Mouse (Mus musculus): Measurements from ENCODE around the gene Usp21. TPM values are rescaled to one million over a fixed set of nuclear protein-coding genes. Genes with fewer than 3 reads are reported as not detected.

The Usp21 gene
- polyA plus RNA-seq, 1 experiment, result 79.1 TPM

DNA sequence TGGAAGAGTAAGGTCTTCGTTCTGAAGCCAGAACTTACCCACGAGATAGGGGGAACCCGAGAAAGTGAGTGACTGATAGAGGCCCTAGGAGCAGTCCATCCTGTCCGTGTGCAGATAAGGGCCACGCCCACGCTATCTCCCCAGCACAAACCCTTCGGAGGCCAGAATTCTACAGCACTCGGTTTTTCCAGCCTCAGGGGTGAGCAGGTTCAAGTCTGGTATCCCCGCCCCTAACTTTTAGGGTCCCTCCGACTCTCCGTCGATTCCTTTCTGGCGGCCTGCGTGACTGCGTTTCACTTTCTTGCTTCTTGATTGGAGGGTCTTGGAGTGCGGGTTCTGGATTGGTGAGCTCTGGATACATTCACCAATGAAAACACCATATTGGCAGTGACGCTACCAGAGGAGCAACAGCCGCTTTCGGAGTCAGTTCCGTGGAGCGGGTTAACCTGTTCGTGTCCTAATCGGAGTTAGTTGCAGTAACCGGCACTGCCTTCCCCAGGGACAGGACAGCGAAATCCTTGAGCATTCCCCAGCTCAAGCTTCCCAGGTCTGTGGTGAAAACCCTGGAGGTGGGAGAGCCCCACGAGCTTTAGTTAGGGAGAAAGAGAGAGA lies 6.8 kb downstream of the Usp21 start, which contains the start of gene Ppox:
TSS of gene Ppox (minus strand) at position 271 of the 612 bp plus-strand sequence.
- Histone ChIP-seq H3K27ac (ENCODE audit: control insufficient read depth, insufficient read depth, low read length) (peak within 1 kb of the TSS; percentile 85), H3K36me3 (ENCODE audit: control insufficient read depth, insufficient read depth, low read length) (peaks cover 16% of the 10 kb centered on the region), H3K27me3 (ENCODE audit: control insufficient read depth, insufficient read depth, low read length) (no peaks in the 10 kb centered on the region), H3K4me3 (ENCODE audit: control insufficient read depth, insufficient read depth, low read length) (peak within 1 kb of the TSS; percentile 83), H3K4me1 (replicated peaks; ENCODE audit: control insufficient read depth, insufficient read depth, low read length) (peaks cover 12% of the 10 kb centered on the region)
- under 1% methylated on average over 26 of the region's 26 CpGs for WGBS
- TF ChIP-seq POLR2A (IDR thresholded peaks at IDR 0.05; ENCODE audit: control insufficient read depth, extremely low read depth, insufficient read depth, low read length, poor library complexity) (no peak; the same call in 1 of the 2 replicates), CTCF (IDR thresholded peaks at IDR 0.05; ENCODE audit: borderline replicate concordance, control insufficient read depth, extremely low read depth, insufficient read depth, low read length, poor library complexity) (no peak)
- DNase-seq, result peak; percentile 88

DNA sequence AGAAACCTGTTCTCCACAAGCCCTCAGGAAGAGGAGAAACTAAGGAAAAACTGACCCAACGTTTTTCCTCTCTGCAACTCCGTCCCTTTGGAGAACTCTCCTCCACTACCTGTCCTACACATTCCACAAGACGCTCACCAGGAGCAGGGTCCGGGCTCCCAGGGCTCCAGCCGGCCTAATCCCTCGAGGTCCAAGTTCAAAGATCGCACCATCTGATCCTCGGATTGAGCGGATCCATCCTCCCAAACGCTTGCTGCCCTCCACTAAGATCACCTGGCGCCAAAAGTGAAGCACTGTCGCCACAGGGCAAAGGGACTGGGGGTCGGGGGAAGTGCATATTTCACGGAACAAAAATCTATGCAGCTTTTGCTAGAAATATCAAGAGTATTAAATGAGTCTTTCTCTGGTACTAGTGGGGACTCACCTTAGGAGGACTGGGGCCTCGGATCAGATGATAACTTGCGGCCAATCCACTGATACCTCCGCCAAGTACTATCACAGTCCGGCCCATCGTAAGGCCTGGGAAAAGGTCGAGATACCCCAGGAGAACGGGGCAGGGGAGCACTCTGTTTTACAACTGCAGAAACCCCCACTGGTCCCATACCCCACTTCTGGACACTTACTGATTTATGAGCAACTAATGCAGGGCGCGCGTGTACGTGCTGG lies 7.4 kb downstream of the Usp21 start:
- H3K27ac ChIP-seq (ENCODE audit: control insufficient read depth, insufficient read depth, low read length), result no peak overlapping the region
- H3K4me3 ChIP-seq (ENCODE audit: control insufficient read depth, insufficient read depth, low read length), result peak overlapping the region; percentile 71
- TF ChIP-seq CTCF (IDR thresholded peaks at IDR 0.05; ENCODE audit: borderline replicate concordance, control insufficient read depth, extremely low read depth, insufficient read depth, low read length, poor library complexity), result no peak
- TF ChIP-seq POLR2A (IDR thresholded peaks at IDR 0.05; ENCODE audit: control insufficient read depth, extremely low read depth, insufficient read depth, low read length, poor library complexity), result no peak; the same call in 1 of the 2 replicates
- peaks cover 23% of the 10 kb centered on the region for H3K36me3 ChIP-seq (ENCODE audit: control insufficient read depth, insufficient read depth, low read length)
- peak; percentile 27 for DNase-seq
- WGBS, result 7% methylated on average over 25 of the region's 25 CpGs
- H3K27me3 ChIP-seq (ENCODE audit: control insufficient read depth, insufficient read depth, low read length), result no peaks in the 10 kb centered on the region
- peaks cover 12% of the 10 kb centered on the region for H3K4me1 ChIP-seq (replicated peaks; ENCODE audit: control insufficient read depth, insufficient read depth, low read length)

DNA sequence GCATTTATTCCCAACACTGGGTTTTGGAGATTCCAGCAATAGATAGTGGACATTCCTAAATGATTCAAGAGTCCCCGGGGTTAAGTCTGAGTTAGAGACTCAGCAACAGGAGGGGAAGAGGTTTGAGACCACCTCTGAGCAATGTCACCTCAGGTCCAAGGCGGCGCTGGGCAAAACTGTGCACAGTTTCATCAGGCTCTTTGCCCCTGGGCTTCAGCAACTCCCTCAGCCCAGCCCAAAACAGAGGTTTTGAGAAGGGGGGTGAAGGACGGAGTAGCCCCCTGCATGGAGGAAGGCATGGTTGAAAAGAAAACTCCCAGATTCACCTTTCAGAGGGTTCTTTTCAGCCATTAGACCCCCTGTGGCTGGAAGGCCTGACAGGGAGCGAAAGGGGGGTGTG lies 8.1 kb downstream of the Usp21 start:
- no peak overlapping the region for H3K4me3 ChIP-seq (ENCODE audit: control insufficient read depth, insufficient read depth, low read length)
- no peak for TF ChIP-seq CTCF (IDR thresholded peaks at IDR 0.05; ENCODE audit: borderline replicate concordance, control insufficient read depth, extremely low read depth, insufficient read depth, low read length, poor library complexity)
- no peak for TF ChIP-seq POLR2A (IDR thresholded peaks at IDR 0.05; ENCODE audit: control insufficient read depth, extremely low read depth, insufficient read depth, low read length, poor library complexity)
- no peak for DNase-seq
- H3K36me3 ChIP-seq (ENCODE audit: control insufficient read depth, insufficient read depth, low read length), result peaks cover 28% of the 10 kb centered on the region
- 93% methylated on average over 5 of the region's 5 CpGs for WGBS
- H3K27me3 ChIP-seq (ENCODE audit: control insufficient read depth, insufficient read depth, low read length), result no peaks in the 10 kb centered on the region
- H3K27ac ChIP-seq (ENCODE audit: control insufficient read depth, insufficient read depth, low read length), result no peak overlapping the region
- H3K4me1 ChIP-seq (replicated peaks; ENCODE audit: control insufficient read depth, insufficient read depth, low read length), result peaks cover 12% of the 10 kb centered on the region

DNA sequence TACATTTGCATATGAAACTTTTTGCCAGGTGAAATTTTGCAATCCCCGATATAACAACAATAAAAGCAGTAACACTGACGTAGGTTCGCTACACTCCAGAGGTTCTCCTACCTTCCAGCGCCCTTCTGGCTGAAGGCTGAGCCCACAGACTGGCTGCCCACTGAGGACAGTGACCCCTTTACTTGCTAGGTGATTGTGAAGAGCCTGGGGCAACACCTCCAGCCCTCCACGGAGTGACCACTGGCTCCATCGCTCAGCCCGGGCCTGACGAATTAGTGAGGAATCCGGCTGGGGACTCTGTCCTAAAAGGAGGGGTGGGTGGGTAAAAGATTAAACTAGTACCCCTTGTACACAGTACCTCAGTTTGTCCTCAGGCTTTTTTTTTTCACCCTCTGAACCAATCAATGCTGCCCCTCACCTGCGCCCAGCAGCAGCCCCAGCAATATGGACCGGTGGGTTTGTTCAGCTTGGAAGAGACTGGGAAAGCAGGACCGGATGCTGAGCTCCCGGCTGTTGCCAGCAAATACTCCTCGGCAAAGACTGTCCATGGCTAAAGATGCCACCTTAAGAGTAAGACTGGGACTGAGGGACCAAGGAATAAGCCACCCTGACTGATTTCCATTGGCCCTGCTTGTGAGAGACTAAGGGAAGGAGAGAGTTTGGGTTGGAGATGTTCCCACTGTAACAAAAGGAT lies 8.6 kb downstream of the Usp21 start:
- TF ChIP-seq CTCF (IDR thresholded peaks at IDR 0.05; ENCODE audit: borderline replicate concordance, control insufficient read depth, extremely low read depth, insufficient read depth, low read length, poor library complexity) (no peak), POLR2A (IDR thresholded peaks at IDR 0.05; ENCODE audit: control insufficient read depth, extremely low read depth, insufficient read depth, low read length, poor library complexity) (no peak)
- DNase-seq, result no peak
- Histone ChIP-seq H3K27me3 (ENCODE audit: control insufficient read depth, insufficient read depth, low read length) (no peaks in the 10 kb centered on the region), H3K4me3 (ENCODE audit: control insufficient read depth, insufficient read depth, low read length) (no peak overlapping the region), H3K27ac (ENCODE audit: control insufficient read depth, insufficient read depth, low read length) (no peak overlapping the region), H3K36me3 (ENCODE audit: control insufficient read depth, insufficient read depth, low read length) (peaks cover 32% of the 10 kb centered on the region), H3K4me1 (replicated peaks; ENCODE audit: control insufficient read depth, insufficient read depth, low read length) (peaks cover 12% of the 10 kb centered on the region)
- 95% methylated on average over 14 of the region's 14 CpGs for WGBS

DNA sequence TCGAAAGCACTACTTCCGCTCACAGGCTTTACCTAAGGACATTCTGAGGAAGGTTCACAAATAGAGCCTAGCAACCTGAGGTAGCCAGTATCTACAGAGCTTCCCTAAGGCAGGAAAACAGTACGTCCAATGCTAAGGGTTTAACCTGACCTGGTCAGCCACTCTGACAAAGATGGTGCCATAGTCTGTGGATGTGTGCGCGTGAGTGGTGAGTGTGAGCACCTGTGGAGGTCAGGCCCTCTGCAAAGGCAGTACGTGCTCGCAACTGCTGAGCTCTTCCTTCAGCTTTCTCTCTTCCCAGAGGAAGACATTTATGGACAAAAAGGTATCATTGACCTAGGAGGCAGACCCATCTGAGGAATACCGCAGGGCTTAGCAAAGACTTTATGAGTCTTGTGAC lies 9.4 kb downstream of the Usp21 start:
- TF ChIP-seq CTCF (IDR thresholded peaks at IDR 0.05; ENCODE audit: borderline replicate concordance, control insufficient read depth, extremely low read depth, insufficient read depth, low read length, poor library complexity), result no peak
- TF ChIP-seq POLR2A (IDR thresholded peaks at IDR 0.05; ENCODE audit: control insufficient read depth, extremely low read depth, insufficient read depth, low read length, poor library complexity), result no peak
- peaks cover 39% of the 10 kb centered on the region for H3K36me3 ChIP-seq (ENCODE audit: control insufficient read depth, insufficient read depth, low read length)
- H3K4me3 ChIP-seq (ENCODE audit: control insufficient read depth, insufficient read depth, low read length), result no peak overlapping the region
- DNase-seq, result peak; percentile 0
- no peaks in the 10 kb centered on the region for H3K27me3 ChIP-seq (ENCODE audit: control insufficient read depth, insufficient read depth, low read length)
- no peak overlapping the region for H3K27ac ChIP-seq (ENCODE audit: control insufficient read depth, insufficient read depth, low read length)
- 98% methylated on average over 8 of the region's 8 CpGs for WGBS
- H3K4me1 ChIP-seq (replicated peaks; ENCODE audit: control insufficient read depth, insufficient read depth, low read length), result peaks cover 12% of the 10 kb centered on the region

DNA sequence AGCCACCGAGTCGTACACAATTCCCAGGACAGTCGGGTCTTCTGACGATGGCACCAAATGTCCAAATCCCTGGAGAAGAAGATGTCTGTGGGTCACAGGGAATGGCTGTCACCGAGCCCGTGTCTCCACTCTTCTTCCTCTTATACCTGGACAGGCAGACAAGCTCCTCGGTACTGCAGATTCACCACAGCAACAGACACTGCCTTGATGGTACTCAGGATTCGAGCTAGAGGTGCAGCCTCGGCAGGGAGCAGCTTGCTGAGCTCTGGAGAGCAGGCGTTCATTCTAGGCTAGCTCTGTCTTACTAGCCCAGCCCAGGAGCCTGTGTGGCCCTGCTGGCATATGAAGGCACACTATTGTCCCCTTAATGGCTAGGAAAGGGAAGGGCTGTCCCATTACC lies 10.1 kb downstream of the Usp21 start:
- Histone ChIP-seq H3K4me1 (replicated peaks; ENCODE audit: control insufficient read depth, insufficient read depth, low read length) (peaks cover 12% of the 10 kb centered on the region), H3K27ac (ENCODE audit: control insufficient read depth, insufficient read depth, low read length) (no peak overlapping the region), H3K27me3 (ENCODE audit: control insufficient read depth, insufficient read depth, low read length) (no peaks in the 10 kb centered on the region), H3K4me3 (ENCODE audit: control insufficient read depth, insufficient read depth, low read length) (no peak overlapping the region), H3K36me3 (ENCODE audit: control insufficient read depth, insufficient read depth, low read length) (peaks cover 39% of the 10 kb centered on the region)
- DNase-seq, result no peak
- WGBS, result 94% methylated on average over 10 of the region's 10 CpGs
- no peak for TF ChIP-seq CTCF (IDR thresholded peaks at IDR 0.05; ENCODE audit: borderline replicate concordance, control insufficient read depth, extremely low read depth, insufficient read depth, low read length, poor library complexity)
- TF ChIP-seq POLR2A (IDR thresholded peaks at IDR 0.05; ENCODE audit: control insufficient read depth, extremely low read depth, insufficient read depth, low read length, poor library complexity), result no peak

All from thymus, adult 2 months (tissue).